Mouse (Mus musculus): ENCODE results near the gene Rpl36a.
A peak's percentile ranks its signal among the peaks of the same experiment; 100 is the strongest.

DNA sequence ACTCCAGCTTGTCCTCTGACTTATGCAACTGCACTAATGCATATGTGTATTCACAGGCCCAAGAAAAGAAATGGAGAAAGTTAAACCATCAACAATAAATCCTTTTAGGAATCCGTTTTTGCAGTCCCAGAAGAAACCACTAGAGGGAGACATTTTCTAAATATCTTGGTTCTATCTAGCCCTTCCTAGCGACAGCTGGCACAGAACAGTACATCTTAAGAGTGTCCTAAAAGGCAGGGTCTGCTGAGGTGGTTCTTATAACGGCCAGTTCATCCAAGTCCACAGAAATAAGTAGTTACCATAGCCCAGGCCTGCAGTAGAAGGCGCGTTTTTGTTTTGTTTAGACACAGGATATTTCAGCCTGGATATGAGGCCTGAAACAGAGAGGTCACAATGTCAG is 34.6 kb upstream of the Rpl36a start:
- TF ChIP-seq CTCF (IDR thresholded peaks at IDR 0.05) (peak; percentile 86), POLR2A (IDR thresholded peaks at IDR 0.05; ENCODE audit: insufficient read depth, low read depth, low read length) (no peak)
